Comparison of ENCODE assay signal across 8 mouse cellular contexts in genomic region chr14:54479451-54479920, GRCm38 (mm10). TPM values are rescaled to one million over a fixed set of nuclear protein-coding genes. Genes with fewer than 3 reads are reported as not detected.
DNase-seq lines count a peak whose midpoint lies in the region; ATAC-seq and TF ChIP-seq lines count a peak whose summit lies in the region.

No protein-coding gene starts in this region.

- ATAC-seq in hindbrain, embryonic 15.5 days (ENCODE audit: low FRiP score, low read depth): no peak
- ATAC-seq in liver, embryonic 12.5 days: no peak
- ATAC-seq in neural tube, embryonic 12.5 days (ENCODE audit: low FRiP score, low read depth): no peak

- H3K36me3 ChIP-seq in liver, adult 2 months (ENCODE audit: control insufficient read depth, insufficient read depth, low read length): no peaks in the 10 kb centered on the region
- no peaks in the 10 kb centered on the region for H3K36me3 ChIP-seq in hindbrain, embryonic 15.5 days
- H3K36me3 ChIP-seq in liver, embryonic 12.5 days: no peaks in the 10 kb centered on the region
- no peaks in the 10 kb centered on the region for H3K36me3 ChIP-seq in neural tube, embryonic 12.5 days

- no peak overlapping the region for H3K27ac ChIP-seq in liver, adult 2 months (replicated peaks; ENCODE audit: insufficient read depth, low read depth, low read length)
- no peak overlapping the region for H3K27ac ChIP-seq in hindbrain, embryonic 15.5 days (replicated peaks)
- no peak overlapping the region for H3K27ac ChIP-seq in liver, embryonic 12.5 days
- no peak overlapping the region for H3K27ac ChIP-seq in neural tube, embryonic 12.5 days

- no peaks in the 10 kb centered on the region for H3K9me3 ChIP-seq in hindbrain, embryonic 15.5 days
- no peaks in the 10 kb centered on the region for H3K9me3 ChIP-seq in liver, embryonic 12.5 days (replicated peaks)
- no peaks in the 10 kb centered on the region for H3K9me3 ChIP-seq in neural tube, embryonic 12.5 days

- no peak for TF ChIP-seq POLR2A in liver, adult 2 months (IDR thresholded peaks at IDR 0.05; ENCODE audit: extremely low read depth, insufficient read depth, low read length)

- H3K79me2 ChIP-seq in liver, adult 2 months (ENCODE audit: control insufficient read depth, insufficient read depth, low read length): no peaks in the 10 kb centered on the region

- no peaks in the 10 kb centered on the region; the same call in 1 of the 2 replicates for H3K4me1 ChIP-seq in liver, adult 2 months (ENCODE audit: control insufficient read depth, insufficient read depth, low read length)
- H3K4me1 ChIP-seq in hindbrain, embryonic 15.5 days (replicated peaks): peaks cover 40% of the 10 kb centered on the region
- peaks cover 12% of the 10 kb centered on the region for H3K4me1 ChIP-seq in liver, embryonic 12.5 days
- H3K4me1 ChIP-seq in neural tube, embryonic 12.5 days: peaks cover 32% of the 10 kb centered on the region

- H3K9ac ChIP-seq in liver, adult 2 months (ENCODE audit: low read depth, low read length): no peak overlapping the region
- H3K9ac ChIP-seq in hindbrain, embryonic 15.5 days: no peak overlapping the region; the same call in 1 of the 2 replicates
- H3K9ac ChIP-seq in liver, embryonic 12.5 days: no peak overlapping the region; the same call in 1 of the 2 replicates
- H3K9ac ChIP-seq in neural tube, embryonic 12.5 days: peak overlapping the region; percentile 35; the same call in 1 of the 2 replicates

- H3K4me2 ChIP-seq in hindbrain, embryonic 15.5 days: peak overlapping the region; percentile 49
- peak overlapping the region; percentile 63 for H3K4me2 ChIP-seq in liver, embryonic 12.5 days
- peak overlapping the region; percentile 60 for H3K4me2 ChIP-seq in neural tube, embryonic 12.5 days (replicated peaks)

- no peak for DNase-seq in liver, adult 2 months (ENCODE audit: extremely low read depth, low read depth, low spot score)
- no peak for DNase-seq in liver
- DNase-seq in embryo, embryonic 10.5 days (ENCODE audit: low spot score): peak; percentile 82
- DNase-seq in gastrocnemius, postnatal 4 days (ENCODE audit: low spot score in 2 of 2): no peak
- no peak for DNase-seq in layer of hippocampus, adult 8-10 months (ENCODE audit: low spot score in 2 of 2)

- 9% methylated on average over 40 of the region's 40 CpGs for WGBS in liver, adult 2 months
- 3% methylated on average over 40 of the region's 40 CpGs for WGBS in hindbrain, embryonic 15.5 days
- 2% methylated on average over 40 of the region's 40 CpGs for WGBS in liver, embryonic 12.5 days (ENCODE audit: insufficient replicate concordance)
- WGBS in neural tube, embryonic 12.5 days: 1% methylated on average over 40 of the region's 40 CpGs

- peak overlapping the region; percentile 37; the same call in 1 of the 2 replicates for H3K4me3 ChIP-seq in liver, adult 2 months (ENCODE audit: insufficient read depth, low read depth, low read length)
- H3K4me3 ChIP-seq in hindbrain, embryonic 15.5 days: peak overlapping the region; percentile 24
- H3K4me3 ChIP-seq in liver, embryonic 12.5 days: peak overlapping the region; percentile 42
- peak overlapping the region; percentile 32 for H3K4me3 ChIP-seq in neural tube, embryonic 12.5 days

- peaks cover 7% of the 10 kb centered on the region for H3K27me3 ChIP-seq in liver, adult 2 months (ENCODE audit: control insufficient read depth, insufficient read depth, low read length)
- H3K27me3 ChIP-seq in hindbrain, embryonic 15.5 days: 0 out of 2 replicates have a peak, but pooled peaks cover 4% of the 10 kb centered on the region
- H3K27me3 ChIP-seq in liver, embryonic 12.5 days (replicated peaks): peaks cover 74% of the 10 kb centered on the region
- peaks cover 18% of the 10 kb centered on the region for H3K27me3 ChIP-seq in neural tube, embryonic 12.5 days (replicated peaks)

- no peak for TF ChIP-seq CTCF in liver, adult 2 months (IDR thresholded peaks at IDR 0.05; ENCODE audit: low read depth, low read length)

RNA-seq across cellular contexts. Expression of gene Rem2, which starts 3.6 kb away (rescaled TPM):
- total RNA-seq in liver, adult 2 months (2014; rRNA removed): not detected in 2 replicates
- 0.10 TPM in 1 of 2 replicates, not detected in the other for polyA plus RNA-seq in liver, adult 2 months (2012; rRNA removed)
- 39.7 and 42.2 TPM in 2 replicates for polyA plus RNA-seq in hindbrain, embryonic 15.5 days (2015; fragmentation: Nextera tagmentation; extraction: Ambion mirVana)
- 0.19 and 0.39 TPM in 2 replicates for polyA plus RNA-seq in liver, embryonic 12.5 days (2016; fragmentation: Nextera tagmentation; extraction: Ambion mirVana)
- polyA plus RNA-seq in neural tube, embryonic 12.5 days (2016; fragmentation: Nextera tagmentation; extraction: Ambion mirVana): 40.0 and 41.4 TPM in 2 replicates
- not detected for total RNA-seq in gastrocnemius, postnatal 4 days (2021)
- 10 to 100 TPM; 15.7 to 25.1 (median 18.7) TPM for total RNA-seq in layer of hippocampus, adult 8-10 months (2022)

RNA-seq across cellular contexts. Expression of gene Lrp10, which starts 15.5 kb away (rescaled TPM):
- 7.1 and 10.4 TPM in 2 replicates for total RNA-seq in liver, adult 2 months (2014; rRNA removed)
- 41.3 and 50.3 TPM in 2 replicates for polyA plus RNA-seq in liver, adult 2 months (2012; rRNA removed)
- polyA plus RNA-seq in hindbrain, embryonic 15.5 days (2015; fragmentation: Nextera tagmentation; extraction: Ambion mirVana): 30.3 and 34.3 TPM in 2 replicates
- polyA plus RNA-seq in liver, embryonic 12.5 days (2016; fragmentation: Nextera tagmentation; extraction: Ambion mirVana): 31.2 and 32.9 TPM in 2 replicates
- polyA plus RNA-seq in neural tube, embryonic 12.5 days (2016; fragmentation: Nextera tagmentation; extraction: Ambion mirVana): 34.9 and 37.5 TPM in 2 replicates
- total RNA-seq in gastrocnemius, postnatal 4 days (2021): 10 to 100 TPM; 39.0 to 42.9 TPM
- 10 to 100 TPM; 32.0 to 44.8 (median 36.7) TPM for total RNA-seq in layer of hippocampus, adult 8-10 months (2022)

RNA-seq across cellular contexts. Expression of gene Prmt5, which starts 37.8 kb away (rescaled TPM):
- 7.4 and 8.0 TPM in 2 replicates for total RNA-seq in liver, adult 2 months (2014; rRNA removed)
- 9.5 and 17.0 TPM in 2 replicates for polyA plus RNA-seq in liver, adult 2 months (2012; rRNA removed)
- 89.7 and 101 TPM in 2 replicates for polyA plus RNA-seq in hindbrain, embryonic 15.5 days (2015; fragmentation: Nextera tagmentation; extraction: Ambion mirVana)
- polyA plus RNA-seq in liver, embryonic 12.5 days (2016; fragmentation: Nextera tagmentation; extraction: Ambion mirVana): 60.6 and 61.1 TPM in 2 replicates
- polyA plus RNA-seq in neural tube, embryonic 12.5 days (2016; fragmentation: Nextera tagmentation; extraction: Ambion mirVana): 102 and 105 TPM in 2 replicates
- 10 to 100 TPM; 40.0 to 40.4 TPM for total RNA-seq in gastrocnemius, postnatal 4 days (2021)
- total RNA-seq in layer of hippocampus, adult 8-10 months (2022): 10 to 100 TPM; 47.0 to 58.2 (median 51.9) TPM

RNA-seq across cellular contexts. Expression of gene Mmp14, which starts 48.1 kb away (rescaled TPM):
- total RNA-seq in liver, adult 2 months (2014; rRNA removed): 9.0 and 12.4 TPM in 2 replicates
- 44.0 and 52.6 TPM in 2 replicates for polyA plus RNA-seq in liver, adult 2 months (2012; rRNA removed)
- polyA plus RNA-seq in hindbrain, embryonic 15.5 days (2015; fragmentation: Nextera tagmentation; extraction: Ambion mirVana): 51.1 and 53.4 TPM in 2 replicates
- 36.7 and 38.2 TPM in 2 replicates for polyA plus RNA-seq in liver, embryonic 12.5 days (2016; fragmentation: Nextera tagmentation; extraction: Ambion mirVana)
- 79.5 and 81.0 TPM in 2 replicates for polyA plus RNA-seq in neural tube, embryonic 12.5 days (2016; fragmentation: Nextera tagmentation; extraction: Ambion mirVana)
- 100 to 1,000 TPM; 222 to 237 TPM for total RNA-seq in gastrocnemius, postnatal 4 days (2021)
- total RNA-seq in layer of hippocampus, adult 8-10 months (2022): 10 to 100 TPM; 10.3 to 16.0 (median 13.4) TPM

RNA-seq across cellular contexts. Expression of gene Mrpl52, which starts 52.8 kb away (rescaled TPM):
- total RNA-seq in liver, adult 2 months (2014; rRNA removed): 77.8 and 85.8 TPM in 2 replicates
- 876 and 1,262 TPM in 2 replicates for polyA plus RNA-seq in liver, adult 2 months (2012; rRNA removed)
- 241 and 251 TPM in 2 replicates for polyA plus RNA-seq in hindbrain, embryonic 15.5 days (2015; fragmentation: Nextera tagmentation; extraction: Ambion mirVana)
- polyA plus RNA-seq in liver, embryonic 12.5 days (2016; fragmentation: Nextera tagmentation; extraction: Ambion mirVana): 269 and 282 TPM in 2 replicates
- 250 and 276 TPM in 2 replicates for polyA plus RNA-seq in neural tube, embryonic 12.5 days (2016; fragmentation: Nextera tagmentation; extraction: Ambion mirVana)
- 100 to 1,000 TPM; 151 to 166 TPM for total RNA-seq in gastrocnemius, postnatal 4 days (2021)
- total RNA-seq in layer of hippocampus, adult 8-10 months (2022): 100 to 1,000 TPM in 2 of 4 experiments, 10 to 100 TPM in 2; 88.3 to 116 (median 96.6) TPM

Comparison
In these comparisons a context has a peak if more than half of its experiments do, and no peak if none do; other contexts are left out.
1. RNA of gene Rem2, which starts 3.6 kb away (polyA plus RNA-seq): 40.0 to 41.4 TPM in neural tube, embryonic 12.5 days and 39.7 to 42.2 TPM in hindbrain, embryonic 15.5 days; 0.19 to 0.39 TPM in liver, embryonic 12.5 days and 0.10 TPM in liver, adult 2 months; every median in the first group is over 10 times any median in the second.
2. Peak in every context shown above with its lines, with median percentiles within 50 percentile points of each other: H3K4me3 ChIP-seq and H3K4me2 ChIP-seq.